Mouse (Mus musculus) lung, postnatal 36 days (tissue): Measurements from ENCODE around the gene A230072I06Rik.

Experiments
- DNase-seq: peaks from one replicate; pipeline ENCODE4 v3.0.0; 2022; ENCODE audit warnings: mixed read lengths

Gene A230072I06Rik

DNA sequence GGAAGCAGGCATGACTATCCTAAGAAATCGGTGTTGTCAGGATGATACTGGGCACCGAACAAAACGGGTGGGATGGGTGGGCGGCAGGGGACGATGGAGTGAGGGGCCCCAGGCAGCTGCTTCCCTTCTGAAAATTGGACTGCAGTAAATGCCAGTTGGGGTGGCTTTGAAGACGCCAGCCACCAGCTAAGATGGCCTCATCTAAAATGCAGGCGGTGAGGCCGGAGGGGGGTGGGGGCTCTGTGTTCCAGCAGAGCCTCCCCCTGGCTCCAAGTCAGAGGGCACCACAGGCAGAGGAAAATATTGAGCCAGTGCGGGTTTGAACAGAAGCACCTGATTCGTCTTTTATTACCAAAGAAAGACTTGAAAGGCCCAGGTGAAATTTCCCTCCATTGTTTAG lies 45.9 kb downstream of the A230072I06Rik start:
- no peak for DNase-seq

DNA sequence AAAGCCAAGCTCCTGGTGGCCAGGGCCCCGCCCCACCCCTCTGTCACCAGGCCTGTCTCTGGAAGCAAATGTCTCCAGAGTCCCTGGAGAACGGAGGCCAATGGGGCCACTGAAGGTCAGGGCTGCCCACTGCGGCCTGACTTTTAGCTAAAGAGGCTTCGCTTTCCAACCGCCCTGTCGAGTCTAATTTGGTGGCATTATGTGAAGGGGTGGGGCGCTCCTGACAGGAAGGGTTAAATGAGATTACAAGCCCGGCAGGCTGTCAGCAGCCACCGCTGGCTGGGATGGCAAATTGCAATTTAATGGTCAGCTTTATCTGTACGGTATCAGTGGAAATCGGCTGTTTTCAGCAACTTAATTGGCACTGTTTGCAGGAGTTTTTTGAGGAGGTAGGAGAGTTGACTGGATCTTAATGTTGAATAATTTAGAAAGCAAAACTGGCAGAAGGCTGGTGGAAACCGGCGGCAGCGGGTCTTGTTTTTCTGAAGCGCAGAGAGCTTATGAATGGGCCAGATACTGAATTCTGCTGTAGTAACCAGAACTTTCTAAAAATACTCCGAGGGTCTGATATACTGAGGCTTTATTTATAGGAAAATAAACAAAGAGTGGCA lies 46.5 kb downstream of the A230072I06Rik start:
- no peak for DNase-seq

DNA sequence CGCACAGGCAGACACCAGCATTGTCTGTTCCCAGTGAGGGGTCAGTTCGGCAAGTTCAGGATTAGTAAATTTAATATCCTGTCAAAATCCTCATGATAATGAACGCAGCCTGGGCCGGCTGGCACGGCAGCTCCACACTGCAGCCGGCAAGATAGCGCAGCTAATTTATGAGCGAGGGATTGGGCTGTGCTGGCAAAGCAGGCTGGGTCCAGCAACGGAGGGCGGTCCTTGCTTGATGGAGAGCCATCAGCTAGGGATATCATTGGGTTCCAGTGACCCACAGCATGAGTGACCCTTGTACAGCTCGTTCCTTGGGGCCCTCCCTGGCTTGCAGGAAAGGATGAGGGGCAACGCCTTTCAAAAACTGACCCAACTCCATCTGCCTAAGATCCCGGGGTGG lies 48.6 kb downstream of the A230072I06Rik start:
- DNase-seq = no peak

DNA sequence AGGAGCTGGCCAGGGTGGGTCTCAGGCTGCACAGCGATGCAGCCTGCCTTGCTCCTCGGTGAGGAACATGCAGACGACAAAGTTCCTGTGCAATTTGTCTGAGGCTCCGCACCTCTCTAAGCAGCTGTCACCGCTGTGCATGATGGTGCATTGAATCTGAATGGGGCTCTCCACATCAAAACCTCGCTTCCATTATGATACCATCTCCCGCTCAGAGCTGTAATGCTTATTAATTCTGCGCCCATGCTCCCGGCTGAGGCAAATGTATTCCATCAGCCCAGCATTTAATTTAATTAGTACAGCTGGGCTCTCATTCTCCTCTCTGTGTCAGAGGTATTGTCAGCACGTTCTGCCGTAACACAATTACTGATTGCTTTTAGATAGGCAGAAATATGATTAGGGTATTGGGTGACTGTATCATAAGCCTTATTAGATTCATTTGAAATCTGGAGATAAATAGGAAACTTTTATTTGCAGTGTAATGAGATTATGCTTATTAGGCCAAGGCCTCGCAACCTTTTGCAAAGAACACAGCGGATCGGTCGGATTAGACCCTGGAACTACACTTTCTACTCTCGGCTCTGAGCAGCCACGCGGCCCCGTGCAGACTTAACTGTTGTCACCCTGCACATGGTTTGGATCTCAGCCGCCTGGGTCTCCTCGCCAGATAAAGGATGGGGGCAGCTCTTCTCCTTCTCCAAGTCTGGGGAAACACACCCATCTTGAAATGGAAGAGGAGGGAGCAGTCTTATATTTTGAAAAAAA lies 49.3 kb downstream of the A230072I06Rik start:
- DNase-seq = no peak

DNA sequence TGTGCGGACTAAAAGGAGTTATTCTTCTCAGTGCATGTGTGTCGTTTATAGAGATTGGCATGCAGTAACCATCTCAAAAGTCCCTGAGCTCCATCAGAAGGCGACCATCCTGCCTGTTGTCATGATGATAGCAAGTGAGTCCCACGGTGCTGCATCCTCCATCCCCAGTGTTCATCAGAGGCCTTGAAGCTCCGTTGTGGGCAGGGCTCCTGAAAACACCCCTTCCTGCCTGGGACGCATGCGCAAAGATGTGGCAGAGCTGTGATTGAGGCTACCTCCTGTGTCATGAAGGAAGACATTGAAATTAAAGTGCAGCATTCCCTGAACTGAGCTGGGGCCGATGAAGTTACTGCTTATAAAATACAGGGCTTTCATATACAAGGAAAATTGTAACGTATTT lies 49.9 kb downstream of the A230072I06Rik start:
- no peak for DNase-seq

DNA sequence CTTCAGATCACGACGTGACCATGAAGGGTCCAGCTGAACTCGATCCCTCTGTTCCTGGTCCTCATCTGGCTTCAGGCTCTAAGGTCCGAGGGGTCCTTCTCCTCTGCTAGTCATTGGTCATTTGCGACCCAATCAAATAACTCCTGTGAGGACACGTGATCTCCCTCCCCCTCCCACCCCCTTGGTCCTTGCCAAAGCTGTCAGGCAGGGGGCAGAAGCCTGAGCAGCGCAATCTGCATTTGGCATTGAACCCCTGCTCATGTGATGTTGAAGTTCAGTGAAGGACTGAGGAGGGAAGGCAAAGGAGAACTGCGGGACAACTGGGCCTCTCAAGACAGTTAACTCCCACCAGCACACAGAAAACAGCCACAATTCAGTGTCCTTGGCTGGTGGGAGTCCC lies 51.4 kb downstream of the A230072I06Rik start:
- no peak for DNase-seq
